Mouse (Mus musculus): ENCODE measurements around the gene Rab1a. TPM values are rescaled to one million over a fixed set of nuclear protein-coding genes. Genes with fewer than 3 reads are reported as not detected.

The Rab1a gene
- 109 and 117 TPM in 2 replicates for polyA plus RNA-seq (2015; fragmentation: Nextera tagmentation; extraction: Ambion mirVana)

GRCm38 (mm10) chr11:20200713-20201575 lies at the start of gene Rab1a:
Gene Rab1a, plus strand, starts transcription at chr11:20201432.

GRCm38 (mm10) chr11:20249296-20250110 lies 48.3 kb downstream of the Rab1a start, which contains the start of gene Cep68:
Gene Cep68, minus strand, starts transcription at chr11:20249429.

Other genes starting within 250 kb of the Rab1a start
- gene Actr2, start 88.5 kb upstream of the Rab1a start, polyA plus RNA-seq (2015; fragmentation: Nextera tagmentation; extraction: Ambion mirVana) = 93.0 and 108 TPM in 2 replicates
- gene Cep68, start 48.0 kb downstream of the Rab1a start, polyA plus RNA-seq (2015; fragmentation: Nextera tagmentation; extraction: Ambion mirVana) = 7.9 and 9.9 TPM in 2 replicates
- 2.3 and 3.0 TPM in 2 replicates for gene Slc1a4, start 131.3 kb downstream of the Rab1a start, polyA plus RNA-seq (2015; fragmentation: Nextera tagmentation; extraction: Ambion mirVana)

All from spleen, postnatal 0 days (tissue).